Mouse (Mus musculus): ENCODE results near the gene Dab1. TPM values are rescaled to one million over a fixed set of nuclear protein-coding genes. Genes with fewer than 3 reads are reported as not detected.

Dab1 gene
- polyA plus RNA-seq, 1 experiment from 2014 or later = 123 TPM

- Histone ChIP-seq H3K4me1 (ENCODE audit: control insufficient read depth, insufficient read depth, low read length) (peaks cover 10% of the 10 kb centered on the region), H3K9me3 (replicated peaks; ENCODE audit: control insufficient read depth, low read length, poor library complexity, severe bottlenecking) (no peaks in the 10 kb centered on the region), H3K36me3 (ENCODE audit: control insufficient read depth, insufficient read depth, low read length) (no peaks in the 10 kb centered on the region), H3K4me3 (ENCODE audit: low read depth, low read length) (no peak overlapping the region), H3K4me2 (ENCODE audit: low read length) (no peak overlapping the region), H3K27ac (ENCODE audit: low read length) (no peak overlapping the region), H3K9ac (ENCODE audit: low read depth, low read length) (no peak overlapping the region), H3K27me3 (ENCODE audit: control insufficient read depth, insufficient read depth, low read depth, low read length) (no peaks in the 10 kb centered on the region)
- ATAC-seq = no peak
- 64% methylated on average over 6 of the region's 6 CpGs for WGBS
Observed at GRCm38 (mm10) chr4:104715857-104716256, 1096.7 kb downstream of the Dab1 start.

DNA sequence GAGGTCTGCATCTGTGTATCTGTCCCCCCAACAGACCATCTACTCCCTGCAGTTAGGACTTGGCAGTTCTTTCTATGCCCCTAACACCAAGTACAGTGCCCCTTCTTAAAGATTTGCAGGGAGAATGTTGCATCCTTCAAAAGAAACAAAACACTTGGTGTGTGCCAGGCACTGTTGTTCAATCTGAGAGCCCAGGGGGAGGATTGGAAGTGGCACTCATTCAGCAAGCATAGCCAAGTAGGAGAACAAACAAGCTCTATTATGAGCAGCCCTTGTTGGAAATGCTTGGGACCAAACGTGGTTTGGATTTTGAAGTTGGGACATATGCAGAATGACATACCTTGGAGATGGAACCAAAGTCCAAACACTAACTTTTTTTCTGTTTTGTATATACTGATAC, 1097.3 kb downstream of the Dab1 start:
- Histone ChIP-seq H3K27ac (ENCODE audit: low read length) (no peak overlapping the region), H3K4me3 (ENCODE audit: low read depth, low read length) (no peak overlapping the region), H3K4me1 (ENCODE audit: control insufficient read depth, insufficient read depth, low read length) (peaks cover 10% of the 10 kb centered on the region), H3K27me3 (ENCODE audit: control insufficient read depth, insufficient read depth, low read depth, low read length) (no peaks in the 10 kb centered on the region), H3K9ac (ENCODE audit: low read depth, low read length) (no peak overlapping the region; the same call in 1 of the 2 replicates), H3K9me3 (replicated peaks; ENCODE audit: control insufficient read depth, low read length, poor library complexity, severe bottlenecking) (no peaks in the 10 kb centered on the region), H3K36me3 (ENCODE audit: control insufficient read depth, insufficient read depth, low read length) (no peaks in the 10 kb centered on the region), H3K4me2 (ENCODE audit: low read length) (no peak overlapping the region)
- WGBS = 55% methylated on average over 1 of the region's 1 CpGs
- ATAC-seq = no peak

DNA sequence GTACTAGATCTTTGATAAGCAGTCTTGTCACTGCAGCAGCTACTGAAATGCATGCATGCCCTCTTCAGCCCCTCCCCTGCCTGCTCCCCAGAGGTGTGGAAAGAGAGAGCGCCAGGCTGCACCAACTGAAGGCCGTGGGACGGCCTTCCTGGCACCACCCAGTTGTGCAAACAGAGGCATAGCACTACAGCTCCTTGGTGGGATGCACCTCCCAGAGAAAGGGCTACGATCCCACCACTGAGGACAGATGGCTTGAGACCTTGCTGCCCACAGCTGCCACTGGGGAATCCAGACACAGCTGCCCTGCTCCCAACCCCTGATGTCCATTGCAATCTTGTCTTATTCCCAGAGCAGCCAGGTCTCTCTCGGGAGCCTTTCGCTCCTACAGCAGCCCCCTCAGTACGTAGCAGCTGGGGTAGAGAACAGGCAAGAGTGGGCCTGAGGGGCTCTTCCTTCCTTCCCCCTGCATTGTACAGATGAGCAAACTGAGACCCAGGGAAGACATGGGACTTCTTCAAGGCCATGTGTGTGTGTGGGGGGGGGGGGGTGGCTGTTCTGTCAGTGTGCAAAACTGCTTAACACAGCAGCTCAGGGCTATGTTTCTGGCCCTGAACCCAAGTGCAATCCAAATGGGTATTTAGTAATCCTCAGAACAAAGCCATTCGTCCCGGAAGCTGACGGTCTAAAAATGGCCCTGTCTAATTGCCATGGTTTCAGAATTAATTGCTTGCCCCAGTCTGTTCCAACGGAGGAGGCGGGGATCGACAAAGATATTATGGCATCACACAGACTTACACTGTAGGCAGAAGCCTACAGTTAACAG, 1100.0 kb downstream of the Dab1 start:
- H3K4me2 ChIP-seq (ENCODE audit: low read length) = no peak overlapping the region
- 21% methylated on average over 13 of the region's 13 CpGs for WGBS
- H3K4me3 ChIP-seq (ENCODE audit: low read depth, low read length) = no peak overlapping the region
- no peak overlapping the region for H3K27ac ChIP-seq (ENCODE audit: low read length)
- no peak overlapping the region for H3K9ac ChIP-seq (ENCODE audit: low read depth, low read length)
- H3K36me3 ChIP-seq (ENCODE audit: control insufficient read depth, insufficient read depth, low read length) = no peaks in the 10 kb centered on the region
- H3K27me3 ChIP-seq (ENCODE audit: control insufficient read depth, insufficient read depth, low read depth, low read length) = no peaks in the 10 kb centered on the region
- peaks cover 17% of the 10 kb centered on the region for H3K4me1 ChIP-seq (ENCODE audit: control insufficient read depth, insufficient read depth, low read length)
- ATAC-seq = peak; percentile 63
- H3K9me3 ChIP-seq (replicated peaks; ENCODE audit: control insufficient read depth, low read length, poor library complexity, severe bottlenecking) = no peaks in the 10 kb centered on the region

DNA sequence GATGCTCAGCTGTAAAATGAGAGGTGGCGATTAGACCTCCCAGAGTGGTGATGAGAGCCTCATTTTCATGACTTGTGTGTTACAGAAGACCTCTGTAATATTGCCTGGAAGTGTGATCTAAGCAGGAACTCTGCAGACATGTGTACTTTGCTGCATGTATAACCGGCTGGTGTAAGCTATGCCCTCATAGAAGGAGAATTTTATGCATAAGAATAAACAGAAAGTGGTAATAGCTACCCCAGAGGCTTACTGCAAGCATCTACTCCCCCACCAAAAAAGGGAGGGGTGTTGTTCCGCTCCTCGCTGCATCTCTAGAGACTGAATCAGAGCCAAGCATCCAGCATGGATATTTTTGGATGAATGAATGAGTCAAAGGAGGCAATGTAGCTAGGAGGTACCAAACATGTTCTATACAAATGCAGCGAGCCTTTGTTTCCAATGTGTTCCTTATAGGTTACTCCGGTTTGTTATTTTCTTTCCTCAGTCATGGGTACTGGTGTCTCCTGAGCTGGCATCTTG, 1104.4 kb downstream of the Dab1 start:
- no peaks in the 10 kb centered on the region for H3K9me3 ChIP-seq (replicated peaks; ENCODE audit: control insufficient read depth, low read length, poor library complexity, severe bottlenecking)
- H3K27me3 ChIP-seq (ENCODE audit: control insufficient read depth, insufficient read depth, low read depth, low read length) = no peaks in the 10 kb centered on the region
- H3K4me3 ChIP-seq (ENCODE audit: low read depth, low read length) = no peak overlapping the region
- 55% methylated on average over 6 of the region's 6 CpGs for WGBS
- no peak overlapping the region for H3K9ac ChIP-seq (ENCODE audit: low read depth, low read length)
- no peaks in the 10 kb centered on the region; the same call in 1 of the 2 replicates for H3K36me3 ChIP-seq (ENCODE audit: control insufficient read depth, insufficient read depth, low read length)
- no peak overlapping the region for H3K4me2 ChIP-seq (ENCODE audit: low read length)
- peaks cover 16% of the 10 kb centered on the region for H3K4me1 ChIP-seq (ENCODE audit: control insufficient read depth, insufficient read depth, low read length)
- no peak for ATAC-seq
- peak overlapping the region; percentile 5 for H3K27ac ChIP-seq (ENCODE audit: low read length)

GRCm38 (mm10) chr4:104724258-104724657, 1105.1 kb downstream of the Dab1 start:
- H3K27ac ChIP-seq (ENCODE audit: low read length) = no peak overlapping the region
- no peak overlapping the region for H3K9ac ChIP-seq (ENCODE audit: low read depth, low read length)
- ATAC-seq = no peak
- no peaks in the 10 kb centered on the region for H3K9me3 ChIP-seq (replicated peaks; ENCODE audit: control insufficient read depth, low read length, poor library complexity, severe bottlenecking)
- H3K4me3 ChIP-seq (ENCODE audit: low read depth, low read length) = no peak overlapping the region
- H3K36me3 ChIP-seq (ENCODE audit: control insufficient read depth, insufficient read depth, low read length) = no peaks in the 10 kb centered on the region; the same call in 1 of the 2 replicates
- no peak overlapping the region for H3K4me2 ChIP-seq (ENCODE audit: low read length)
- WGBS = 32% methylated on average over 5 of the region's 5 CpGs
- H3K4me1 ChIP-seq (ENCODE audit: control insufficient read depth, insufficient read depth, low read length) = peaks cover 11% of the 10 kb centered on the region
- H3K27me3 ChIP-seq (ENCODE audit: control insufficient read depth, insufficient read depth, low read depth, low read length) = no peaks in the 10 kb centered on the region

DNA sequence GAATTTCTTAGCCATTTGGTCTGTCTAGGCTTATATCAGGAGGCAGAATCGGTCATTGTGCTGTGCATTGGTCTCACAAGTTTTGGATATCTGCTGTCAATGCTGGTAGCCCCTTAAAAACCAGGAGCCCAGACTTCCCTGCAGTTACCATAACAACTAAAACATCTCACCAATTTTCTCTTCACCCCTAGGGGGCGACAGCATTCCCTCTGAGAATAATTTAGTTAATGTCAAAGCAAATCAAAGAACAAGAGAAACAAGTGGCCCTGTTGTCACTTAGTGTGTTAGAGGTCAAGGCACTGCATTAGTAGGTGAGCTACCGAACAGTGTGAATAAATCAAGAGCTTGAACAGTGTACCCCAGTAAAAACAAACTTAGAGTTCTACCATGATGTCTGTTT, 1106.5 kb downstream of the Dab1 start:
- Histone ChIP-seq H3K36me3 (ENCODE audit: control insufficient read depth, insufficient read depth, low read length) (no peaks in the 10 kb centered on the region; the same call in 1 of the 2 replicates), H3K4me2 (ENCODE audit: low read length) (no peak overlapping the region), H3K27ac (ENCODE audit: low read length) (no peak overlapping the region), H3K9ac (ENCODE audit: low read depth, low read length) (no peak overlapping the region), H3K9me3 (replicated peaks; ENCODE audit: control insufficient read depth, low read length, poor library complexity, severe bottlenecking) (no peaks in the 10 kb centered on the region), H3K4me3 (ENCODE audit: low read depth, low read length) (no peak overlapping the region), H3K4me1 (ENCODE audit: control insufficient read depth, insufficient read depth, low read length) (peaks cover 7% of the 10 kb centered on the region), H3K27me3 (ENCODE audit: control insufficient read depth, insufficient read depth, low read depth, low read length) (no peaks in the 10 kb centered on the region)
- 55% methylated on average over 3 of the region's 3 CpGs for WGBS
- ATAC-seq = no peak

DNA sequence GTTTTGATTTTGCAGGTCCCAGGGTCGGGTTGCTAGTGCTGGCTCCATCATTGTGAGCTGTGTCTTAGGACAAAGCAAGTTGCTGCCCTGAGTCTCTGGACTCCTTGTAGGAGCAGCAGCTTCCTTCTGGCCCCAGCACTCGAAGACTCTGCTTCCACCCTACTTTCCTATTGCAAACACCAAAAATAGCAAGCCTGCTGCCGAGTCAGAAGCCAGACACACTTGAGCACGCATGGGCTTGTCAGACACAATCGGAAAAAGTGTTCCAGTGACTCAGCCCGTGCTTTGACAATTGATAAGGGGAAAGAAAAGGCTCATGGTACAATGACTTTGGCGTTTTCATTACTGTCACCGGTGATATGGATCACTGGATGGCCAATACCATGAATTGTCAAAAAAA, 1110.0 kb downstream of the Dab1 start:
- WGBS = 71% methylated on average over 8 of the region's 8 CpGs
- ATAC-seq = no peak

GRCm38 (mm10) chr4:104746500-104746899, 1127.3 kb downstream of the Dab1 start:
- H3K27me3 ChIP-seq (ENCODE audit: control insufficient read depth, insufficient read depth, low read depth, low read length) = no peaks in the 10 kb centered on the region
- no peak overlapping the region for H3K9ac ChIP-seq (ENCODE audit: low read depth, low read length)
- H3K4me2 ChIP-seq (ENCODE audit: low read length) = no peak overlapping the region
- H3K36me3 ChIP-seq (ENCODE audit: control insufficient read depth, insufficient read depth, low read length) = no peaks in the 10 kb centered on the region
- H3K27ac ChIP-seq (ENCODE audit: low read length) = 0 out of 2 replicates have a peak overlapping the region, but pooled peaks have one; percentile 17
- H3K4me1 ChIP-seq (ENCODE audit: control insufficient read depth, insufficient read depth, low read length) = no peaks in the 10 kb centered on the region
- H3K4me3 ChIP-seq (ENCODE audit: low read depth, low read length) = no peak overlapping the region
- no peak for ATAC-seq
- no peaks in the 10 kb centered on the region for H3K9me3 ChIP-seq (replicated peaks; ENCODE audit: control insufficient read depth, low read length, poor library complexity, severe bottlenecking)
- WGBS = 73% methylated on average over 6 of the region's 6 CpGs

More for the DNA sequence above, 1110.0 kb downstream of the Dab1 start:
- no peaks in the 10 kb centered on the region for H3K27me3 ChIP-seq (ENCODE audit: control insufficient read depth, insufficient read depth, low read depth, low read length)
- H3K9me3 ChIP-seq (replicated peaks; ENCODE audit: control insufficient read depth, low read length, poor library complexity, severe bottlenecking) = no peaks in the 10 kb centered on the region
- H3K9ac ChIP-seq (ENCODE audit: low read depth, low read length) = no peak overlapping the region
- H3K27ac ChIP-seq (ENCODE audit: low read length) = no peak overlapping the region
- no peaks in the 10 kb centered on the region; the same call in none of the 2 replicates for H3K36me3 ChIP-seq (ENCODE audit: control insufficient read depth, insufficient read depth, low read length)
- no peak overlapping the region for H3K4me3 ChIP-seq (ENCODE audit: low read depth, low read length)
- H3K4me1 ChIP-seq (ENCODE audit: control insufficient read depth, insufficient read depth, low read length) = no peaks in the 10 kb centered on the region
- no peak overlapping the region for H3K4me2 ChIP-seq (ENCODE audit: low read length)

- Histone ChIP-seq H3K9me3 (replicated peaks; ENCODE audit: control insufficient read depth, low read length, poor library complexity, severe bottlenecking) (no peaks in the 10 kb centered on the region), H3K4me3 (ENCODE audit: low read depth, low read length) (no peak overlapping the region), H3K9ac (ENCODE audit: low read depth, low read length) (no peak overlapping the region), H3K4me2 (ENCODE audit: low read length) (no peak overlapping the region), H3K27me3 (ENCODE audit: control insufficient read depth, insufficient read depth, low read depth, low read length) (no peaks in the 10 kb centered on the region), H3K4me1 (ENCODE audit: control insufficient read depth, insufficient read depth, low read length) (no peaks in the 10 kb centered on the region), H3K36me3 (ENCODE audit: control insufficient read depth, insufficient read depth, low read length) (no peaks in the 10 kb centered on the region), H3K27ac (ENCODE audit: low read length) (no peak overlapping the region)
- no peak for ATAC-seq
- 75% methylated on average over 3 of the region's 3 CpGs for WGBS
Observed at GRCm38 (mm10) chr4:104754090-104754489, 1134.9 kb downstream of the Dab1 start.
